Mouse (Mus musculus): ENCODE results near the gene Cyp24a1.
A peak's percentile ranks its signal among the peaks of the same experiment; 100 is the strongest.

- TF ChIP-seq CTCF (conservative IDR thresholded peaks at IDR 0.05; ENCODE audit: insufficient read depth, insufficient read length, low read depth, low read length) (peak; percentile 52), POLR2A (IDR thresholded peaks at IDR 0.05; ENCODE audit: low read depth, low read length) (no peak)
Measured at GRCm38 (mm10) chr2:170497091-170497566, at the start of gene Cyp24a1.
